Mouse (Mus musculus) heart, adult 8-10 months (tissue): ENCODE measurements around the gene Ccnt1. TPM values are rescaled to one million over a fixed set of nuclear protein-coding genes. Genes with fewer than 3 reads are reported as not detected.
"Not testable (repeated sequence)": the region's sequence is repeated elsewhere in the genome, so short reads cannot be mapped to it uniquely, and the experiment has no call there.

Source experiments
- DNase-seq: peaks from one replicate; pipeline ENCODE4 v3.0.0; 2022; ENCODE audit warnings: low spot score
- total RNA-seq, 4 experiments: library from RNA; stranded (reverse); gene quantifications; 2 replicates each; pipeline ENCODE4 v1.2.4; 2022

Gene Ccnt1
- total RNA-seq, 4 experiments from 2014 or later, result 26.7 to 34.8 (median 30.0) TPM

DNA sequence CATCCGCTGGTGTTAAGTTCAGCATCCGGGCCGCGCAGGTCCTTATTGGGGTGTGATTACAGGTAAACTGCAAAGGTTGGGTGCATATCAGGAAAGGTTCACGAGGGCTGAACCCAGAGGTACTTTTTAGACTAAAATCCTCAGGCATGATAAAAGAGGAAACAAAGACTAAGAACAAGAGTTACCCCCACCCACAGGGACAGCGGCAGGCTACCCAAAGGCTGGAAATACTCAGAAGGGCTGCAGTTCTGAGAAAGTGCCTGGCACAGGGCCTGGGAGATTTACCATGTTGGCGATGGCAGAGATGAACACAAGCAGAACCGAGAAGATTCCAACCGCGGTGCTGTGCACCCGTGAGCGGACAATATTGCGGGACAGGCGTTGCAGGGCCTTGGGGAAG, 25.9 kb upstream of the Ccnt1 start:
- DNase-seq, result no peak

DNA sequence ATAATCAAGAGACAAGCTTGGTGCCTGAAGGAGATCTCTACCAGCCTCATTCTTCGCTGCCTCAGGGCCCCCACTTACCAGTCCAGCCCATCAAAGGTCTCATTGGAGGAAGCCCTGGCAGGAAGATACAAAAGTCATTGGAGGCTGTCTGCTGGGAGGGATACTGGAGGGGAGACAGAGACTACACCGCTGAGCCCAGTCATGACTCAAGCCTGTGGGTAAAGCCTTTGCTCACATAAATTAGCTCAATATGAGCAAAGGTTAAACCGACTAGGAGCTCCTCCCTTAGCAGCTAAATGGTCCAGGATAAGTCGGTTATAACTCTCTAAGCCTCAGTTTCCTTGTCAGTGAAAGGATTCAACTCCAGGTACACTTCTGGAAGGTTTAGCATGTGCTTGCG, 24.3 kb upstream of the Ccnt1 start:
- DNase-seq, result no peak

DNA sequence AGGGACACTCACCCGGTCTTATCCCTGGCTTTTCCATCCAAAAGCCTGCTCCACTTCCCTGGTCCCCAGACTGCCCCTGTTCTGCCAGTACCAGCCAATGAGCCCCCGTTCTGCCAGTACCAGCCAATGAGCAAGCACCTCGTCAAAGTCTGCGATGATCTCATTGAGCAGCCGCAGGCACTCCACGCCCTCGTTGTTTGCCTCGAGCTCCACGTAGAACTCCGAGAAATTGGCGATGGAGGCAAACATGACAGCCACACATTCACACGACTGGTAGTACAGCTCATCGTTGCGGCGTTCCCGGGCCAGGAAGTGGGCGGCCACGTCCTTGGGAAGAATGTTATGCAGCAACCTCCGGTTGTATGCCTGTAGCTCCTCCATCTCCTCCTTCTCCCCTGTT, 23.5 kb upstream of the Ccnt1 start:
- no peak for DNase-seq

DNA sequence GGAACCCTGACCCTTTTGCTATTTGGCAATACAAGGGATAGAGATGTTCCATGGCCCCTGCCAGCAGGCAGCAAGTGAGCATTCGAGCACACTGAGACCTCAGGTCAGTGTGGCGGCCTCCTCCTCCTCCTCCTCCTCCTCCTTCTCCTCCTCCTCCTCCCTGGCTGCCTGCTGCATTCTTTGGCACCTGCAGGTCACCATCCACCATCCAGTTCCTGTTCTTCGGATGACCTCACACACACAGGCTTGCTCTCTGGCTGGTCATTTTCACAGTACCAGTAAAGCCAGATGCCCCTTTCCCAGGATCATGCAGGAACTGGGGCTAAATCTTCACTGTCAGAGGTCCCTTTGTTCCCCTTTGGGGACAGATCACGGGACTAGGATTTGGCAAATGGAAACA, 20.7 kb upstream of the Ccnt1 start:
- no peak for DNase-seq

DNA sequence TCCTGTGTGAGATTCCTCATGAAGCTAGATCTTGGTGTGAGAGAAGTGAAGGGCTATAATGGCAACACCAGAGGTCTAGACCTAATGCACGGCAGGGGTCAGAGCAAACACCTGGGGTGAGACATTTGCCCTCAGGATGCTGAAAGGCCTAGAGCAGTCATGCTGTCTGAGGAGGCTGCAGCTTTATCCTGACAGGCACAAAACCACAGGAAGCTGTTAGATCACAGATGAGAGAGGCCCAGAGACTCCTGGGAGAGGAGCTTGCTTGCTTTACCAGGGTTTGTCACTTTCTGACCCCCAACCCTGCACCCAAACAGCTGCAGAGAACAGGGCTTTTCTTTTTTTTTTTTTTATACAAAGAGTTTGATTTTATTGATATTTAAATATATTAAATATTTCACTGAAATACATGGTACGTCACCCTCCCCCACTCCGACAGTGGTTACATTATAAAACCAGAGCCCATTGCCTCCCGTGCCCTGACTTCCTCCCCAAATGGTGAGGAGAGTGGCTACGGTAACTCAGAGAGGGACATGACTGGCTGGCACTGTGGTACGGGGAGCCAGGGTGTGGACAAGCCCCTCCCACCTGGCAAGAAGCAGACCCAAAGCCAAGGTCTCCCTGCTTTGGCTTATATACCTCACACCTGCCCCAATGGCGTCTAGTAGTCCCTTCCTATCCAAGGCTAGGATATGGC, 19.1 kb upstream of the Ccnt1 start:
- DNase-seq, result no peak

DNA sequence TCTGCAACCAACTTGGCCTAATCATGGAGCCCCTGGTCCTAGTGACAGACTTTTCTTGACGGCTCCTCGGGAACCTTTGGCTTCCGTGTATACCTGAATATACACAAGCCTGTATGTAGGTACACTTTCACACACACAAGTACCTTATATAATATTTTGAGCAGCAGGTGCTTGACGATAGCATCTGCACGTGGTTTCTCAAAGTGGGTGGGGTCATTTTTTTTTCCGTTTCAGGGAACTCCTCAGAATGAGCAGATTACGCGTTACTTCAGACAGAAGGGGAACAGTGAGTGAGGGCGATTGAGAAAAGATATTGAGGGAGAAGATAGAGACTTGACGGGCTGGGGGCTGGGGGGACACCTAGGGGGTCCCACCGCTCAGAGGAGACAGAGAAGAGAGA, 17.0 kb upstream of the Ccnt1 start:
- DNase-seq, result no peak

DNA sequence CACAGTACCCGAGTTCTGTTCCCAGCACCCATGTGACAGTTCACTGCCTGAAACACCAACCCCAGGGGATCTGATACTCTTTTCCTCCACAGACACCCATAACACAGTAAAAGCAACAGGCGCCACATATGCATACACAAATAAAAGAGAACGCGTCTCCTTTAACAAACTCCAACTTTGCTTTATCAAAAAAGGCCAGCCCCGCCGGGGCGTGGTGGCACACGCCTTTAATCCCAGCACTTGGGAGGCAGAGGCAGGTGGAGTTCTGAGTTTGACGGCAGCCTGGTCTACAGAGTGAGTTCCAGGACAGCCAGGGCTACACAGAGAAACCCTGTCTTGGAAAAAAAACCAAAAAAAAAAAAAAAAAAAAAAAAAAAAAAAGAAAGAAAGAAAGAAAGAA, 15.4 kb upstream of the Ccnt1 start:
- DNase-seq, result not testable (repeated sequence)

DNA sequence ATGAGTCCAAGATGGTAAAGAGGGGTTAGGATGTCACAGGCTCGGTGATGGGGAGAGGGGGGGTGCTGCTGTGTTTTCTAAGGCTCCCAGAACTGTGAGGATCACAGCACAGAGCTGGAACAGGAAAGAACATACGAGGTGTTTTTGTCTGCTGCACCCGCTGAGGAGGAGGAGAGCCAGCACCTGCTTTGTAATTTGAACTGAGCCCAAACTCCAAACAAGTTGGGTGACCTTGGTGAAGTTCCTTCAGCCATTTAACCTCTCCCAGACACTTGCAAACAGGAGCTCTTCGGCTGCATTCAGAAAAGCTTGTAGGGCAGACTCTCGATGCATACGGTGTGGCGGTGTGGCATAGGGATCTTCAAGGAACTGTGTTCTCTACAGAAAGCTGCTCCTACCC, 14.7 kb upstream of the Ccnt1 start:
- DNase-seq, result no peak

DNA sequence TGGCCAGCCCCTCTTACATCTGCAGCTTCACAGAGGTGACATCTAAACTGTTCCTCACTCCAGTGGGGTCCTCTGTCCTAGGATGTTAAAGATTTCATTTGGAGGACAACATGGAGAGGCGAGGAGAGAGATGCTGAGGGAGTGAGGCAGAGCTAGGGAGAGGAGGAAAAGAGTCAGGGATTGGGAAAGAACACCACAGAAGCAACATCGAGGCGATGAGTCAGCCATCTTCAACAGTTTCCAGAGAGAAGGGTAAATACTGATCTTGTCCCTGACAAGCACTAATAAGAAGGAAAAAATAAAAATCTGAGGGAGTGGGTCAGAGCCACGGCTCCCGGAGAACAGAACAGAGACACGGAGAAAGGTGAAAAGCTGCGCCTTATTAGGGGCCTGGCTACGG, 12.3 kb upstream of the Ccnt1 start:
- DNase-seq, result no peak

DNA sequence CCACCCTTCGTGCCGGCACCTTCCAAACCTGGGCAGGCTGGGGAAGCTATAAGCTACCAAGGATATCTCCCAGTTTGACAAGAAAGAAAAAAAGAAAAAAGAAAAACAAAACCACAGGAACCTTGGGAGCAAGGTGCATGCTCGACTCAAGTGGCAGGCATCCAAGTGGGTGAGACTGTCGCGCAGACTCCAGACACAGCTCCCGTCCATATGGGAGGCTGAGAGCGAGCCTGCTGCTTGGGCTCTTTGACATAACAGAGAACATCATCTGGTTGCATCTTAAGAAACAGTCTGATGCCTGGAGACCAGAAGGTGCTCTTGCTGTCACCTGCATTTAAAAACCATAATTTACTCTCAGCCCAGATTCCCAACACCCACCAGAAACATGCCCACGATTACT, 11.7 kb upstream of the Ccnt1 start:
- DNase-seq, result no peak

DNA sequence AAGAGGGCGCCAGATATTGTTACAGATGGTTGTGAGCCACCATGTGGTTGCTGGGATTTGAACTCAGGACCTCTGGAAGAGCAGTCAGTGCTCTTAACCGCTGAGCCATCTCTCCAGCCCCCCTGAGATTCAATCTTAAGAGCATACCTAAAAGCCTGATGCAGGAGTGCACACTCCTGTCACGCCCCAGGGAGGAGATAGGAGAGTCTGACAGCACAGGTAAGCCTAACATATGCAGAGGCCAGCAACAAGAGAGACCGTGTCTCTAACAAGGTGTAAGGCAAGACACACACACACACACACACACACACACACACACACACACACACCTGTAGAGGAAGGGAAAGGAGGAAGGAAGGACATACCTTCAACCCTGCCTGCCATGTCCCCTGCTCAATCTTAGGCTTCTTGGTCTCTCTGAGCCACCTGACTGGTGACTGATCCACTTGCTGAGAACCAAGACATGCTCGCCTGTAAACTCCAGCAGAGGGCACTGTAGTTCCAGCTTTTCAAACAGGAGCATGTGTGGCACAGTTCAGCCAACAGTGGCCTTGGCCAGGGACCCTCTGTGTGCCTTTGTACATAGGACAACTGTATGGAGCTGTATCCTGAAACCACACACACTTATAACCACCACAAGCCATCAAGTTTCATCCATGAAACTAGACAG, 9.2 kb upstream of the Ccnt1 start:
- DNase-seq, result peak; percentile 83

DNA sequence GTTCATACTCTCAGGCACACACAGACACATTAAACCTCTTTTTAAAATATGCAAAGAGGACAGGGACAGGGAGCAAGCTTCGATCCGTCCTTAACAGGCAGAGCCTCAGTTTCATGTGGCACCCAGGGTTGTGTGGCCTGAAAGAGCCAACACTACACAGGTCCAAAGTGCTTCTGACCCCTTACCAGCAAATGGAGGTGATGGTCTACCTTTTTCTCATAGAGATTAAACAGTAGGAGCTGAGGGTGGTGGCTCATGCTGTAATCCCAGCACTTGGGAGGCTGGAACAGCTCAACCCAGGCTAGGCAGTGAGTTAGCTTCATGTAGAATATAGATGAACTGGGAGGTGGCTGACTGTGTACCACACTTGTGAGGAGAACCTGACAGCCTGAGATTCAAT, 8.6 kb upstream of the Ccnt1 start:
- DNase-seq, result no peak

DNA sequence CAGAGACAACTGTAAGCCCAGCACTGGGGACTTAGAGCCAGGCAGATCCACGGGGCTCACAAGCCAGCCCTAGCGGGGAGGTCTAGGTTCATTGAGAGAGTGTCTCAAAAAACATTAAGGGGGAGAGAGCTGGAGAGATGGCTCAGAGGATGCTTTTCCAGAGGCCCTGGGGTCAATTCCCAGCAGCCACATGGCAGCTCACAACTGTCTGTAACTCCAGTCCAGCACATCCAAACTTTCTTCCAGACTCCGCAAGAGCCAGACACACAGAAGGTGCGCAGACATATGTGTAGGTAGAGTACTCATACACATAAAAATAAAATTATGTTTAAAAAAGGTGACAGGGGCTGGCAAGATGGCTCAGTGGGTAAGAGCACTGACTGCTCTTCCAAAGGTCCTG, 2.6 kb upstream of the Ccnt1 start:
- no peak for DNase-seq

DNA sequence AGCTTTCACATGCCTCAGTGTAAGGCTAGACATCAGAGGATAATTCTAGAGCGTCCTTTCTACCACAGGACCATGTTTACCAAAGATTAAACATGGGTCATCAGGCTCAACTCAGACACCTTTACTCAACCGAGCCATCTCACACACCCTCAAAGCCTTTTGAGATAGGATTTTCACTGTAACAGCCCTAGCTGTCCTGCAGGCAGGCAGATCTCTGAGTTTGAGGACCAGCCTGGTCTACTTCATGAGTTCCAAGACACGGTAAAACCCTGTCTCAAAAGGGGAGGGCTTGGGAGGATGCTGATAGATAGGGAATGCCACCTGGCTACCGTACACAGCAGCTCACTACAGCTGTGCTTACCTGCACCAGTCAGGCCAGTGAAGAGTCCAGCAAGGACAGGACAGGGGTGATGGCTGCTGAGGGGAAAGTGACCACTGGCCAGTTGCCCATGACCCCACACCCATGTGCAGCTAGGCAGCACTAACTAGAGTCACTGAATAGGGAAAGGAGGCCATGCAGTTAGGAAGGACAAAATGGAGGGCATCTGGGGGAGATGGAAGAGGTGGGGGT, 843 bp downstream of the Ccnt1 start:
- DNase-seq, result no peak

DNA sequence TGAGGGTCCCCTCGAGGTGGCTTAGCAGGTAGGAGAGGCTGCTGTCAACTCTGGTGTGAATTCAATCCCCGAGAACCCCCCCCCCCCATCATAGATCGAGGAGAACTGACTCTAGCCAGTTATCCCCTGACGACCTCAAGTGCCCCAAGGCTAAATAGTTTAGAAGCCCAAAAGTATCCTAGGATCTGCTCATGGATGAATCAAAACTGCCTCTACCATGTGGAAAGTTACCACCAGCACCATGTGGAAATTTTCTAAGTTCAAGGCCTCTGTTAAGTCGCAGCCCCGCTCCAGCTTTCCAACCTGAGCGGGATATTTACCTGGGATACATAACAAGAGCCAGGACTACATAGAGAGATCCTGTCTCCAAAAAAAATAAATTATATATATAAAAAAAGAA, 1.5 kb downstream of the Ccnt1 start:
- DNase-seq, result no peak

DNA sequence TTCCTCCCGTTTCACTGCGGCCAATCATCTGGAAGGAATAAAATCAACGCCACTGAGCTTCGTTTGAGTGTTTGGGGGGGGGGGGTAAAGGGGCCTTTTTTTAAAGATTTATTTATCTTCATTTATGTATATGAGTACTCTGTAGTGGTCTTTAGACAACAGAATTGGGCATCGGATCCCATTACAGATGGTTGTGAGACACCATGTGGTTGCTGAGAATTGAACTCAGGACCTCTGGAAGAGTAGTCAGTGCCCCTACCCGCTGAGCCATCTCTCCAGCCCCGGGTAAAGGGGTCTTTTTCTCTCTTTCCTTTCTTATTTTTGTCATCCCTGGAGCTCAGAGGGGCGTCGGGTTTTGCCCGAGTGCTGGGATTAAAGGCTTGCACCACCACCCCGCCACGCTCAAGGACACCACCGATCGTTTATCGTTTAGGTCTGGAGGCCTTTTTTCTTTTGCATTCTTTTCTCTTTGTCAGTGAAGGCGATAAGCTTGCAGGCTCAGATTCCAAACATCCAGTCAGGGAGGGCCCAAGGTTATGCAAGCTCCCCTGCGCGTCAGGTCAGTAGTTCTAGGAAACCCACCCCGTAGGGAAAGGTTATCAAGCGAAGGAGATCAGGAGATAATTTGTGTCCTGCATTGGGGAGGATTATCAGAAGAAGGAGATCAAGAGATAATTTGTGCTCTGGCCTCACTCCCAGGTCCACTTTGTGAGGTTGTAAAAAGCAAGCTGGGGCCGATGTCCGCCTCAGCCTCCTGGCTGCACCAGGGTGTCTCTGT, 2.3 kb downstream of the Ccnt1 start:
- no peak for DNase-seq

DNA sequence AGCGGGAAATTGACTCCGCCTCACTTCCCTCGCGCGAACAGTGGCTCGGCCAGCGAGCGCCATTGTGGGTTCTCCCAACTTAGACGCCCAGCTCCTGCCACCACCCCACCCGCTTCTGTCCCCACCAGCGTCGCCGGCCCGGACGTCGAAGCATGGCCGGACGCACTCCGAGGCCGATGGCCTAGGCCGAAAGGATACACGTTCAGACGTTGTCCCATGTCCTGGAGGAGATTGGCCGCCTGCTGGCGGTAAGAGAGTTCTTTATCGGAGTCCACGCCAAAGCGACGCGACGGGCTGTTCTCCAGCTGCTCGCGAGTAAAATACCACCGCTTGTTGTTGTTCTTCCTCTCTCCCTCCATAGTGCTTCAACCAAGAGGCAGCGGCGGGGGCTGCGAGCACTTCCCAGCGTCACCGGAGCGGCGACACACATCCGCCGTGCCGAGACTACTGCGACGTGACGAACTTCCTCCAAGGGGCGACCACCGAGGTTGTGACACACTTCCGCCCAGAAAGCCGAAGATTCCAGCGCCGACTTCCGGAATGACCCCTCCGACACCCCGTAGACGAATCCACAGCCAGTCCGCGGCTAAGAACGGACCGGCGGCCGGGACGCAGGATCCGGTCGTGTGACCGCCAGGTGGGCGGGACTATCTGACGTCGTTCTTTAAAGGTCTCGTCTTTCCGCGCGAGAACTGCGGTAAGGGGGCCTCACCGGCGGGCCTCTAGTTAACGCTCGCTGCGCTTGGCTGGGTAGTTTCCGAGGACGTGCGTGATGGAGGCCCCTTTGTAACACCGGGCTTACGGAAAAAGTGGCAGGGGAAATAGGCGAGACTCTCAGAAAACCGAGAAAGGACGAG, 3.2 kb downstream of the Ccnt1 start:
- DNase-seq, result peak; percentile 100

DNA sequence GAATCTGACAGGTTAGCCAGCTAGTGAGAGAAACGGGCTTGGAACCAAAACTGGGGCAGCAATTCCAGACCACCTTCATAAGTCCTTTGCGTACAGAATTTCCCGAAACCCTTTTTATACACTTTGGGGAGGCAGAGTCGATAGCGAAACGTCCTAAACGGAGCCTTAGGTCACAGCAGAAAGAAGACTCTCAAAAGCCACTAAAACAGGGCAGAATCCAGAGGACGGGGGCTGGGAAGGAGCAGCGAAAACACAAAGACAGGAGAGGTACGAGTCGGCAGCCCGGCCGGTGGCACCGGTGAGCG, 3.8 kb downstream of the Ccnt1 start:
- no peak for DNase-seq

DNA sequence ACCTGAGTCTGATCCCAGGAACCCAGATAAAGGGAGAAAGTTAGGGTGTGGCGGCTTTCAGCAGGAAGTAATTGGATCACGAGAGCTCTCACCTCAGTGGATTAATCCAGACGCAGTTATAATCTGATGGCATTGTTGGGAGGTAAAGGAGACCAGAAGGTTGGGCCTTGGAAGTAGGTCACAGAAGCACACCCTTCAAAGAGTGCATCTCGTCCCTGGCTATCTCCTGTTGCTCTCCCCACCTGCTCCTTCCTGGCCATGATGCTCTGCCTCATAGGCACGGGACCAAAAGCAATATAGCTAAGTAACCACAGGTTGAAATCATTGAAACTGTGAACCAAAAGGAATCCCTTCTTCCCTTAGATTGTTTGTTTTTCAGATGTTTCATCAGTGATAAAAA, 13.5 kb downstream of the Ccnt1 start:
- DNase-seq, result no peak

DNA sequence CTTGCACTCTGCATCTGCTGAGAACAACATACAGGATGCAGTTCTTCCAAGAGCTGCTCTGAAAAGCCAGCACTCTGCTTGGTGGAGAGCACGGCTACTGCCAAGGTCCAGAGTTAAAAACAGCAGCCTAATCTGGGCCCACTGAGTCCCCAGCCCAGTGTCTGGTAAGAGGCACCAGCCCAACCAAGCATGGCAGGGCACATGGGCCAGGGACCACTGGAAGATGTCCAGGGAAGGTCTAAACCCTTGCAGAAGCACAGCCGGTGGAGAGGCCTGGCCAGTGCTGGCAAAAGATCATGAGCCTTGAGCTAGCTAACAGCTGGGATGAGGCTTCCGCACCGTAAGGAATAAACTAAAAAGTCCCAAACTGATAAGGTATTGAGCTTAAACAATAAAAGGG, 14.8 kb downstream of the Ccnt1 start:
- DNase-seq, result peak; percentile 33

DNA sequence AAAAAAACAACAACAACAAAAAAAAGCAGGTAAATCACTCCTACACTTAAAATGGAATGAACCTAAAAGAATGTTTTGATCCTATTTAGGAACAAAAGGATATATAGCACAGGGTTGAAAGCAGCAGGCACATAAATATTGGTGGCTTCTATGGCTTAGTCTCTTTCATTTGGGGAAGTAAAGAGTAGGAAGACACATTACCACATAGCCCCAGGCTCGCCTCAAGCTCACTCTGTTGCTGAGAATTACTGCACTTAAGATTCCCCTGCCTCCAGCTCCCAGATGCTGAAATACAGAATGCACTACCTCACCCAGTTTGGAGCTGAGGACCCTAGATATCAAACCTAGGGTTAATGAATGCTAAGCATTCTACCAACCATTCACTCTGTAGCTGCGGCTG, 18.0 kb downstream of the Ccnt1 start:
- DNase-seq, result no peak

DNA sequence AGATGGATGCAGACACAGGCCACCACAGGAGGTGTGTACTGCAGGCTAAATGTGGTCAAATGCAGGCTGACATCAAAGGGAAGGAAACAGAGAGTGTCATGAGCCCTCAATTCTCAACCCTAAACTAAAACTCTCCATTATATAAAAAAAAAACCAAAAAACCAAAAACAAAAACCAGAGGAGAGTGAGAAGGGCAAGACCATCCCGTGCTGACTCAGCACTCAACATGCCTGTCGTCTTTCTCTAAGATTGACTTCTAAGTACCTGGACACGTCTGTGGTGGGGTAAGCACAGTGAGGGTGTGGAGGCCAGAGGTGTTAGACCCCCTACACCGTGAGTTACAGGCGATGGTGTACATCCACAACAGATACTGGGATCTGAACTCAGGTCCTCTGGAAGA, 23.9 kb downstream of the Ccnt1 start:
- no peak for DNase-seq
